Mouse (Mus musculus): ENCODE data around the gene Derl3.
"Not testable (repeated sequence)": the region's sequence is repeated elsewhere in the genome, so short reads cannot be mapped to it uniquely, and the experiment has no call there.

Derl3 gene

GRCm38 (mm10) chr10:75893089-75893750 lies at the start of gene Derl3:
Gene Derl3 (plus strand): TSS chr10:75893413.
- DNase-seq (ENCODE audit: low spot score) = peak; percentile 97

GRCm38 (mm10) chr10:75843898-75844297 lies 49.3 kb upstream of the Derl3 start:
- not testable (repeated sequence) for DNase-seq (ENCODE audit: low spot score)

GRCm38 (mm10) chr10:75844800-75845199 lies 48.4 kb upstream of the Derl3 start:
- DNase-seq (ENCODE audit: low spot score) = no peak

- no peak for DNase-seq (ENCODE audit: low spot score)
Measured at GRCm38 (mm10) chr10:75845306-75845930, 47.8 kb upstream of the Derl3 start.

- no peak for DNase-seq (ENCODE audit: low spot score)
Measured at GRCm38 (mm10) chr10:75848382-75848781, 44.8 kb upstream of the Derl3 start.

- DNase-seq (ENCODE audit: low spot score) = no peak
Measured at GRCm38 (mm10) chr10:75851076-75851475, 42.1 kb upstream of the Derl3 start.

GRCm38 (mm10) chr10:75851681-75852080 lies 41.5 kb upstream of the Derl3 start:
- DNase-seq (ENCODE audit: low spot score) = no peak

- peak; percentile 70 for DNase-seq (ENCODE audit: low spot score)
Measured at GRCm38 (mm10) chr10:75852539-75853125, 40.6 kb upstream of the Derl3 start.

GRCm38 (mm10) chr10:75853452-75853851 lies 39.8 kb upstream of the Derl3 start:
- peak; percentile 83 for DNase-seq (ENCODE audit: low spot score)

- DNase-seq (ENCODE audit: low spot score) = no peak
Measured at GRCm38 (mm10) chr10:75854096-75854495, 39.1 kb upstream of the Derl3 start.

GRCm38 (mm10) chr10:75854791-75855190 lies 38.4 kb upstream of the Derl3 start:
- no peak for DNase-seq (ENCODE audit: low spot score)

- DNase-seq (ENCODE audit: low spot score) = no peak
Measured at GRCm38 (mm10) chr10:75855416-75855981, 37.7 kb upstream of the Derl3 start.

GRCm38 (mm10) chr10:75856155-75856907 lies 36.9 kb upstream of the Derl3 start:
- no peak for DNase-seq (ENCODE audit: low spot score)

GRCm38 (mm10) chr10:75856976-75857375 lies 36.2 kb upstream of the Derl3 start:
- no peak for DNase-seq (ENCODE audit: low spot score)

- no peak for DNase-seq (ENCODE audit: low spot score)
Measured at GRCm38 (mm10) chr10:75857598-75857997, 35.6 kb upstream of the Derl3 start.

- DNase-seq (ENCODE audit: low spot score) = peak; percentile 83
Measured at GRCm38 (mm10) chr10:75859107-75859746, 34.0 kb upstream of the Derl3 start.

GRCm38 (mm10) chr10:75859786-75860470 lies 33.3 kb upstream of the Derl3 start, which contains the start of gene Mif:
Gene Mif (minus strand): TSS chr10:75860240.
- DNase-seq (ENCODE audit: low spot score) = peak; percentile 92

GRCm38 (mm10) chr10:75860746-75861145 lies 32.5 kb upstream of the Derl3 start:
- no peak for DNase-seq (ENCODE audit: low spot score)

- DNase-seq (ENCODE audit: low spot score) = no peak
Measured at GRCm38 (mm10) chr10:75861587-75861986, 31.6 kb upstream of the Derl3 start.

GRCm38 (mm10) chr10:75872025-75872914 lies 20.9 kb upstream of the Derl3 start:
- DNase-seq (ENCODE audit: low spot score) = no peak
